Mouse (Mus musculus) heart, postnatal 36 days (tissue): ENCODE results near the gene Pomp. TPM values are rescaled to one million over a fixed set of nuclear protein-coding genes. Genes with fewer than 3 reads are reported as not detected.
A peak's percentile ranks its signal among the peaks of the same experiment; 100 is the strongest.

ENCODE experiments used
- DNase-seq, 2 experiments: peaks; one replicate each; pipeline ENCODE4 v3.0.0; 2021 to 2022
- intact Hi-C: fragments of 180-260 bp; cut with DNase I; formaldehyde crosslinking; loops from one replicate; pipeline ENCODE4 v1.15.1; 2025
- total RNA-seq, 2 experiments: library from RNA; stranded (reverse); gene quantifications; 2 replicates each; pipeline ENCODE4 v1.2.3; 2021

Gene Pomp
- total RNA-seq, 2 experiments from 2014 or later, result 132 to 140 TPM

- intact Hi-C loops, result loop anchor here (1.0 to 5.0 kb wide), 6 partner anchors 94 to 446 kb away; partner anchors contain the start of gene Flt3
Measured at GRCm38 (mm10) chr5:147848164-147848863, 11.9 kb upstream of the Pomp start.

GRCm38 (mm10) chr5:147850194-147850593 lies 10.1 kb upstream of the Pomp start:
- intact Hi-C loops, result no loop called here
- DNase-seq, result peak; percentile 35 to 40

More at GRCm38 (mm10) chr5:147848164-147848863, 11.9 kb upstream of the Pomp start:
- peak; percentile 80 for DNase-seq

GRCm38 (mm10) chr5:147860076-147860448 lies 199 bp upstream of the Pomp start:
- intact Hi-C loops, result loop anchor here (5.0 kb wide), 1 partner anchor 428 kb away; the partner anchor contains the start of gene Pan3
- no peak for DNase-seq

- intact Hi-C loops, result loop anchor here (5.0 kb wide), 2 partner anchors 39 to 74 kb away; no protein-coding TSS in a partner anchor
- DNase-seq, result no peak
Measured at GRCm38 (mm10) chr5:147868674-147869073, 8.4 kb downstream of the Pomp start.

GRCm38 (mm10) chr5:147869568-147869967 lies 9.3 kb downstream of the Pomp start:
- no peak for DNase-seq
- intact Hi-C loops, result loop anchor here (5.0 kb wide), 2 partner anchors 38 to 73 kb away; no protein-coding TSS in a partner anchor

GRCm38 (mm10) chr5:147870296-147870695 lies 10.0 kb downstream of the Pomp start:
- intact Hi-C loops, result no loop called here
- DNase-seq, result no peak

GRCm38 (mm10) chr5:147871091-147871820 lies 11.0 kb downstream of the Pomp start:
- intact Hi-C loops, result no loop called here
- no peak for DNase-seq

- no peak for DNase-seq
- intact Hi-C loops, result no loop called here
Measured at GRCm38 (mm10) chr5:147874491-147875065, 14.3 kb downstream of the Pomp start.

GRCm38 (mm10) chr5:147875210-147875609 lies 14.9 kb downstream of the Pomp start:
- DNase-seq, result no peak
- intact Hi-C loops, result no loop called here

GRCm38 (mm10) chr5:147877520-147877919 lies 17.3 kb downstream of the Pomp start:
- DNase-seq, result no peak
- intact Hi-C loops, result no loop called here

GRCm38 (mm10) chr5:147879971-147880682 lies 19.9 kb downstream of the Pomp start:
- DNase-seq, result no peak
- intact Hi-C loops, result no loop called here

GRCm38 (mm10) chr5:147883581-147883980 lies 23.3 kb downstream of the Pomp start:
- intact Hi-C loops, result no loop called here
- DNase-seq, result no peak

- DNase-seq, result no peak
- intact Hi-C loops, result no loop called here
Measured at GRCm38 (mm10) chr5:147888313-147889297, 28.3 kb downstream of the Pomp start.

GRCm38 (mm10) chr5:147892735-147893134 lies 32.5 kb downstream of the Pomp start:
- intact Hi-C loops, result loop anchor here (2.0 kb wide), 1 partner anchor 28 kb away; no protein-coding TSS in a partner anchor
- DNase-seq, result no peak

GRCm38 (mm10) chr5:147893143-147893542 lies 32.9 kb downstream of the Pomp start:
- DNase-seq, result no peak
- intact Hi-C loops, result loop anchor here (2.0 kb wide), 1 partner anchor 28 kb away; no protein-coding TSS in a partner anchor

GRCm38 (mm10) chr5:147893766-147894454 lies 33.6 kb downstream of the Pomp start:
- intact Hi-C loops, result loop anchor here (2.0 kb wide), 1 partner anchor 29 kb away; no protein-coding TSS in a partner anchor
- DNase-seq, result peak in 1 of 2 experiments; percentile 46

- DNase-seq, result peak; percentile 97 to 98
- intact Hi-C loops, result no loop called here
Measured at GRCm38 (mm10) chr5:147894455-147895076, 34.3 kb downstream of the Pomp start, which contains the start of gene Slc46a3. Slc46a3 (minus strand) TSS chr5:147894815.
